Mouse (Mus musculus) midbrain, embryonic 15.5 days (tissue): ENCODE data around the gene Cyp2j6. TPM values are rescaled to one million over a fixed set of nuclear protein-coding genes. Genes with fewer than 3 reads are reported as not detected.
"Not testable (repeated sequence)": the region's sequence is repeated elsewhere in the genome, so short reads cannot be mapped to it uniquely, and the experiment has no call there.

Experiments used
- ATAC-seq: fragments of 200-750 bp; cut with Nextera tagmentation; replicated peaks from 2 replicates; pipeline ENCODE4 v1.8.0; 2017; ENCODE audit warnings: moderate TSS enrichment
- H3K27ac ChIP-seq: fragments of 300-500 bp; sonication (generic); 2 replicates; pipeline ENCODE4 v1.5.1; 2015; ENCODE audit warnings: mild to moderate bottlenecking, inconsistent platforms
- H3K27me3 ChIP-seq: fragments of 300-500 bp; sonication (generic); replicated peaks from 2 replicates; pipeline ENCODE4 v1.6.1; 2015; ENCODE audit warnings: inconsistent platforms
- H3K36me3 ChIP-seq: fragments of 300-500 bp; sonication (generic); replicated peaks from 2 replicates; pipeline ENCODE4 v1.6.1; 2015; ENCODE audit warnings: inconsistent platforms
- H3K4me1 ChIP-seq: fragments of 300-500 bp; sonication (generic); 2 replicates; pipeline ENCODE4 v1.6.1; 2015; ENCODE audit warnings: inconsistent platforms
- H3K4me2 ChIP-seq: fragments of 300-500 bp; sonication (generic); 2 replicates; pipeline ENCODE4 v1.6.1; 2015; ENCODE audit warnings: inconsistent platforms, mild to moderate bottlenecking, moderate library complexity
- H3K4me3 ChIP-seq: fragments of 300-500 bp; sonication (generic); 2 replicates; pipeline ENCODE4 v1.5.1; 2015; ENCODE audit warnings: mild to moderate bottlenecking, inconsistent platforms
- H3K9ac ChIP-seq: fragments of 300-500 bp; sonication (generic); 2 replicates; pipeline ENCODE4 v1.6.1; 2015; ENCODE audit warnings: mild to moderate bottlenecking, inconsistent platforms
- H3K9me3 ChIP-seq: fragments of 300-500 bp; sonication (generic); 2 replicates; pipeline ENCODE4 v1.6.1; 2016; ENCODE audit warnings: inconsistent platforms
- WGBS: fragments of 180-500 bp; shearing (Covaris S2); methylation state at CpG from one replicate; pipeline ENCODE4 v1.1.7; 2015; ENCODE audit warnings: mixed read lengths; 5-methylcytosine and 5-hydroxymethylcytosine counted together
- polyA plus RNA-seq: library from polyadenylated mRNA; unstranded; fragments of >200 nt; fragmentation: Nextera tagmentation; extraction: Ambion mirVana; gene quantifications from 2 replicates; pipeline ENCODE4 v1.2.1, GENCODE M21; 2015

Cyp2j6 gene
- 4.8 and 5.3 TPM in 2 replicates for polyA plus RNA-seq

DNA sequence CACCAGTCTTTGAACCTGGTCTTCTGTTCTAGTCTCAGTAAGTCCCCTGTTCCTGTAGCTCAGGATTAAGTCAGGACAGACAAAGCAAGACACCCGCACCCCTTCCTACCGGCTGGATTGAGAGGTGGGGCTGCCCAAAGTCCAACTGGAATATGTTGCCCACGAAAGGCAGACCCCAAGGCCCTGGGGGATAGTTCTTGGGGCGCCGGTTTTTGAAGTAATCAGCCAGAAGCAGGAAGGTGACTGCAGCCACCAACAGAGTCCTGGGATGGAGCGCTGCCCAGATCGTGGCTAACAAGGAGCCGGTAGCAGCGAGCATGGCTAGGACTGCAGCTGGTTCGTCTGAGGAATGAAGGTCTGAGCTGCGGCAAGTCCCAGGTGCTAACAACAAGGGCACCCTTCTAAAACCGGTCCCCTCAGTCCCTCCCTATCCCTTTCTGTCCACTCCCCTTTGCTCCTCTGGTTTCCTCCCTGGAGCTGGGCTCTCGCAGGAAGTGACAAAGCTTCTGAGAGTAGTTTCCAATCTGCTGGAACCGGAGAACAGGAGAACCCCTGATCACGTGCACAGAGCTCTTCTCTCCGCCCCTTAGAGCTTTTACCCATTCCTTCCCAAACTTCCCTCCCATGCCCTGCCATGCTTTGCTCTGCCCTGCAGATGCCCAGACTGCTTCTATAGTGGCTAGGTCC is at the start of gene Cyp2j6:
Gene Cyp2j6, minus strand, starts transcription at position 529 of the 687 bp plus-strand sequence.
- no peaks in the 10 kb centered on the region; the same call in 1 of the 2 replicates for H3K4me1 ChIP-seq
- peak within 1 kb of the TSS; percentile 61 for H3K27ac ChIP-seq
- no peaks in the 10 kb centered on the region for H3K9me3 ChIP-seq
- ATAC-seq: peak; percentile 96
- WGBS: 3% methylated on average over 16 of the region's 16 CpGs
- H3K27me3 ChIP-seq: no peaks in the 10 kb centered on the region
- H3K4me3 ChIP-seq: peak within 1 kb of the TSS; percentile 54
- peak within 1 kb of the TSS; percentile 70 for H3K9ac ChIP-seq
- H3K4me2 ChIP-seq: peak within 1 kb of the TSS; percentile 76
- no peaks in the 10 kb centered on the region for H3K36me3 ChIP-seq

DNA sequence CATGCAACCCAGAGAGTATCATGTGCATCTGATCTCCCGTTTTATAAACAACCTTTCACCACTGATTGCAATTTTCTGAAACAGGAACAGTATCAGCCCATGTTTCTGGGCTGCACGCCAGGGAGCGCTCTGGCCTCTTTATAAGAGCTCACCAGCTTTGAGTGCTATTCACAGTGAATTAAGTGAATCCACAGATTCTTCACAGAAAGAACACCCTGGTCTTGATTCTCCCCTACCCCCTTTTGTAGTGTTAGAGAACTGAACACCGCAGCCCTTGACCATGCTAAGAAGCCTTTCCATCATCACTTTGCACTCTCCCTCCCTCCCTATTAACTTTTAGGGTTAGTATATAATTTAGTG is 38.3 kb upstream of the Cyp2j6 start:
- Histone ChIP-seq H3K4me1 (no peaks in the 10 kb centered on the region), H3K27me3 (no peaks in the 10 kb centered on the region), H3K9ac (no peak overlapping the region), H3K27ac (no peak overlapping the region), H3K4me2 (peak overlapping the region; percentile 55), H3K9me3 (no peaks in the 10 kb centered on the region), H3K36me3 (no peaks in the 10 kb centered on the region), H3K4me3 (peak overlapping the region; percentile 33)
- 12% methylated on average over 4 of the region's 4 CpGs for WGBS
- ATAC-seq: peak; percentile 84

DNA sequence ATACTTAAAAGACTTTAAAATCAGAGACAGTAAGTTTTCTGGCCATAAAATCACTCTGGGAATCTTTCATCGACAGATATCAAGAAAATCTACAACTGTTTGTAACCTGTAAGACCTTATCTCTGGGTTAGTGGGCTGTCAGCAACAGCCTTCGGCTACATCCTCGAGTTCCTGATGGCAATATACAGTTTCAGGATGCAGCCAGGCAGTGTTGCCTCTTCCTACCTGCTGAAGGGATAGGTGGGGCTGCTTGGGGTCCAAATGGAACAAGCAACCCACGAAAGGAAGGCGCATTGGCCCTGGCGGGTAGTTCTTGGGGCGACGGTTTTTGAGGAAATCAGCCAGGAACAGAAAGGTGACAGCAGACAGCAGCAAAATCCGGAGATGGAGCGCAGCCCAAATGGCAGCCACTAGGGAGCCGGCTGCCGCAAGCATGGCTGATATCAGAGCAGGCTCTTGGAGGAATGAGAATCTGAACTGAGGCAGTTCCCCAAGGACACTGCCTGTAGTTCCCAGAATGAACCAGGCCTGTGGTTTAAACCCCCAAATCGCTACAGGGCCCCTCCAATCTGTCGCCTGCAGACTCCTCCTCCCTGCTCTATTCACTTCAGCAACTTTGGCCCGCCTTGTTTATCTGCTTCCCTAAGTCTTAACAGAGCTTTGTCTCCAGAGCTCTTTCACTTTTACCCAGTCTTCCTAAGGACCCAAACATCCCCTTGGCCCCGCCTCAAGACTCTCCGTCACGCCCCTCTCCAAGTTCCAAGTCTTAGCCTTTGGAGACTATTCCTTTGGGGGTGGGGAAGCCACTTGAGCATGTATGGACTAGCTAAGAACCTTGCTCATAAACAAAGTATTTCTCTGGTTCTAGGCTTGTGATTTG is 37.7 kb upstream of the Cyp2j6 start, which contains the start of gene Cyp2j9:
Gene Cyp2j9, minus strand, starts transcription at position 668 of the 880 bp plus-strand sequence.
- Histone ChIP-seq H3K9ac (peak within 1 kb of the TSS; percentile 28; the same call in 1 of the 2 replicates), H3K4me2 (peak within 1 kb of the TSS; percentile 55), H3K36me3 (no peaks in the 10 kb centered on the region), H3K4me3 (peak within 1 kb of the TSS; percentile 33), H3K4me1 (no peaks in the 10 kb centered on the region), H3K9me3 (no peaks in the 10 kb centered on the region), H3K27ac (0 out of 2 replicates have a peak within 1 kb of the TSS, but pooled peaks have one; percentile 5), H3K27me3 (no peaks in the 10 kb centered on the region)
- WGBS: 5% methylated on average over 18 of the region's 18 CpGs
- ATAC-seq: peak; percentile 93

DNA sequence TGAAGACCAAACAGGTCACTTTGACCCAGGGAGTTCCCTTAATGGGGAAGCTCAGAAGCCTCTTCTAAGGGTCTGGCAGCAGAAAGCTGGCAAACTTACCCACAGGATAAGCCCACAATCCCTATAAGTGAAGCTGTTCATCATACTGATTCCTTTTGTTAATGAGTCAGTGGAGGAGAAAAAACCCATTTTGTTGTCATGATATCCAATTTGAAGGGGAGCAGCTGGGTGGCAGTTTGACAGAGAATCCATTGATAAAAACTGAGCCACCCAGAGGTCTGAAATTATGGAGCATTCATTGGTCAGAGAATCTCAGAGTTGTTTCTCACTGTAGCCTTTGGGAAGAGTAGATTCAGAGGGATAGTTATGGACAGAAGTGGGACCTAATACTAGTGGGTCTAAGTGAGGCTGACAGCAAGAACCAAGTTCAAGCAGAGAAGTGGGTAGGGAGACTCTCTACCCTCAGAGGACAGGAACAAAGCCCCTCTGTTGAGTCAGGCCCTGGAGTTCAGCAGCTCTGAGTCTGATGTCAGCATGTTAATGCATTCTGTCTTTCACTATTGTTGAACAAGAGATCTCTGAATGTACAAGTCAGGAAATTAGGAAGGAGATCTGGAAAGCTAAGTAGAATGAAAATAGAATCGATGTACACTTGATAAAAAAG is 28.1 kb upstream of the Cyp2j6 start:
- H3K4me2 ChIP-seq: no peak overlapping the region
- no peaks in the 10 kb centered on the region for H3K9me3 ChIP-seq
- no peak overlapping the region for H3K9ac ChIP-seq
- WGBS: 47% methylated on average over 1 of the region's 1 CpGs
- no peak overlapping the region for H3K4me3 ChIP-seq
- H3K27me3 ChIP-seq: no peaks in the 10 kb centered on the region
- no peak for ATAC-seq
- no peaks in the 10 kb centered on the region for H3K4me1 ChIP-seq
- H3K36me3 ChIP-seq: no peaks in the 10 kb centered on the region
- H3K27ac ChIP-seq: no peak overlapping the region

DNA sequence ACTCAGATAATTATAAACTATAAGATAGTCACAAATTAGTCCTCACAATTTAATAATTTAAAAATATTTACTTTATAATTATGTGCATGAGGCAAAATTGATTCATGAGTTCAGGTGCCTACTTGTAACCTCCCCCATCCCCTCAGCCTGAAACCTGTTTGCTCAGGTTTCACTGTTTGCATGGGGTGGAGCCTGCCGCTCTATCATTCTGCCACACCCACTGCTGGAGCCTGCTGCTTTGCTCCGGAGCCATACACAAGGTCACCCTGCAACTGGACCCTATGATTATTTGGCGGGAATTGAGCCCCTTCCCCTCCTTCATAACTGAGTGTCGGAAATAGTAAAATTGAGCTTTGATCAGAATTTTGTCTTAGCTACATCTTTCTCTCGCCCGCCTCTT is 26.9 kb upstream of the Cyp2j6 start:
- not testable (repeated sequence) for H3K27me3 ChIP-seq, H3K9me3 ChIP-seq, H3K9ac ChIP-seq, H3K27ac ChIP-seq, H3K36me3 ChIP-seq, H3K4me1 ChIP-seq, ATAC-seq, H3K4me3 ChIP-seq, H3K4me2 ChIP-seq
- 57% methylated on average over 6 of the region's 6 CpGs for WGBS

DNA sequence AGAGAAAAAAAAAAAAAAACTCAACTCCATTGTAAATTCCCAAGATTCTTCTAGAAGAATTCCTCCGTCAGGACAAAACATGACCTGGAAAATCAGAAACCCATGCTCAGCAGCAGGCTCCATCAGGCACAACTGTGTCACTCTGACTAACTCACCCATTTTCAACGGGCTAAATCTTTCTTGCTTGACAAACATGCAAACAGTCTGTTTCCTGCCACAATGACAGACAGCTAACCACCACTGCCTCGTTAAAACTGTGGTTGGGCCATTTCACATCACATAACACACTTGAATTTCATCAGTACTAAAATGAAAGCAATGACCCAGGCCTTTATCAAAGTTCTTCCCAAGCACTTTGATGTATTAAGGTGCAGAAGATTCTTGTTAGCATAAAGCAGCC is 16.0 kb upstream of the Cyp2j6 start:
- Histone ChIP-seq H3K4me2 (no peak overlapping the region), H3K4me1 (no peaks in the 10 kb centered on the region), H3K9ac (no peak overlapping the region), H3K27me3 (no peaks in the 10 kb centered on the region), H3K9me3 (no peaks in the 10 kb centered on the region), H3K36me3 (no peaks in the 10 kb centered on the region), H3K27ac (no peak overlapping the region), H3K4me3 (no peak overlapping the region)
- no peak for ATAC-seq
- 65% methylated on average over 3 of the region's 3 CpGs for WGBS

DNA sequence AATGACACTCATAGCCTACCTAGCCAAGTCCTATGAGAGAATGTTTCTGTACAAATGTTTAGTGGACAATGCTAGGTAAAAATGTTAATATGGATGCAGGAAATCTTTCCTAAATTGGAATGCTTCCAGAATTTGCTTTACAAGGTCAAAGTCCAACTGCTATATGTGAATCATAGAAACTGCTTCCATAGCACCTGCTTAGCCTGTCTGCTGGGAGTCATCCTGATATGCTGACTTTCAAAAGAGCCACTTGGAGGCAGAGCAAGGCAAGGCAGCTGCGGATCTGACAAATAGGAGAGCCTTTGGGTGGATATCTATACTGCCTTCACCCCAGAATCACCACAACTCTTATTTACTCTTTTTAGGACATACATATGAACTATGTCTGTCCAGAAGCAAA is 14.5 kb upstream of the Cyp2j6 start:
- Histone ChIP-seq H3K4me2 (no peak overlapping the region), H3K9ac (no peak overlapping the region), H3K27me3 (no peaks in the 10 kb centered on the region), H3K36me3 (no peaks in the 10 kb centered on the region), H3K9me3 (no peaks in the 10 kb centered on the region), H3K4me1 (no peaks in the 10 kb centered on the region), H3K4me3 (no peak overlapping the region), H3K27ac (no peak overlapping the region)
- WGBS: 82% methylated on average over 1 of the region's 1 CpGs
- no peak for ATAC-seq

DNA sequence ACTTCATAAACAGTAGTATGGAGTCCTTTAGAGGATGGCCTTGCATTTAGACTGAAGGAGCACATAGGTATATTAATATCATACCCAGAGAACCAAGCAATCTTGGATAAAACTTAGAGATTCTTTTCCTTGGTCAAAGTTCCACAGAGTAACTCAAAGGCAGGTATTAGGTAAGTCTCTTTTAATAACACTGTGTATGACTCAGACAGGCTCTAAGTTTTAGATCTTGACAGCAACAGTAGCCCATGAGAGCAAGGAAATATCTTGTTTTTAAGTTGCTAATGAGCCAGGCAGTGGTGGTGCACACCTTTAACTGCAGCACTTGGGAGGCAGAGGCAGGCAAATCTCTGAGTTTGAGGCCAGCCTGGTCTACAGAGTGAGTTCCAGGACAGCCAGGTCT is 12.3 kb upstream of the Cyp2j6 start:
- Histone ChIP-seq H3K27ac (no peak overlapping the region), H3K4me3 (no peak overlapping the region), H3K4me1 (no peaks in the 10 kb centered on the region), H3K27me3 (no peaks in the 10 kb centered on the region), H3K9ac (no peak overlapping the region), H3K9me3 (no peaks in the 10 kb centered on the region), H3K4me2 (no peak overlapping the region), H3K36me3 (no peaks in the 10 kb centered on the region)
- ATAC-seq: no peak

DNA sequence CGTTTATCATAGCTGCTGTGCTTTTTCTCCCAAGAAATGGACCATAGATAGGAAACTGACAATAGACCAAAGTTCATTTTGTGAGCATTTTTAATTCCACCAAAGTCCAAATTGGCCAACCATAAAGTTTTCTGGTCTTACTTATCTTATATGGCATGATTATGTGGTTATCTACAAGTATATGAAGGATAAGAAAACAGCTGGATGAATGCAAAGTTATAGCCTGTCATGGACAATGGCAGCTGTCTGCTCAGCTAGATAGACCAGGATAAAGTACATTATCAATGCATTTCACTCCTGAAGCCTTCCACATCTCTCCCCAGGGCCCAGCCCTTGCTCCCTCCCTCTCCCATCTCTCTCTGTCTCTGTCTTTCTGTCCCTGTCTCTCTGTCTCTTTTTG is 7.0 kb upstream of the Cyp2j6 start:
- Histone ChIP-seq H3K27ac (no peak overlapping the region), H3K4me3 (no peak overlapping the region), H3K9me3 (no peaks in the 10 kb centered on the region), H3K36me3 (no peaks in the 10 kb centered on the region), H3K9ac (no peak overlapping the region), H3K4me1 (no peaks in the 10 kb centered on the region), H3K4me2 (no peak overlapping the region), H3K27me3 (no peaks in the 10 kb centered on the region)
- ATAC-seq: no peak
- WGBS: 90% methylated on average over 1 of the region's 1 CpGs

DNA sequence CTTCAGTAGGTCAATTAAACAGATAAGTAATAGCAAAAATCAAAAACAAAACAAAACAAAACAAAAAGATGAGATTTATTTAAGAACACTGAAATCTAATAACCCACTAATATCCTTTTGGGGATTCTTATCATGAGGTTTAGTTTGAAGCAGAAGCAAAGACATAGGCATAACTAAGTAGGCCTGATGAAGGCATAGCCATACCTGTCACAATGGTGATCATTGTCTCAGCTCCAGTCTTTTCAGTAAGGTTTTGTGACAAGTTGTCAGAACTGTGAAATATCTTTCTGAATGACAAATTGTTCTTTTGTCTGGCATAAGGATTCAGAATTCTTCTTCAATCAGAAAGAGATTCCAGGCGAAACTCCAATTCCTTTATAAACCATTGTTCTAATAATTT is 6.3 kb upstream of the Cyp2j6 start:
- no peaks in the 10 kb centered on the region for H3K27me3 ChIP-seq
- no peak for ATAC-seq
- H3K9ac ChIP-seq: no peak overlapping the region
- WGBS: 82% methylated on average over 1 of the region's 1 CpGs
- H3K4me3 ChIP-seq: no peak overlapping the region
- no peak overlapping the region for H3K27ac ChIP-seq
- H3K4me2 ChIP-seq: no peak overlapping the region
- H3K4me1 ChIP-seq: no peaks in the 10 kb centered on the region
- no peaks in the 10 kb centered on the region for H3K9me3 ChIP-seq
- no peaks in the 10 kb centered on the region for H3K36me3 ChIP-seq

DNA sequence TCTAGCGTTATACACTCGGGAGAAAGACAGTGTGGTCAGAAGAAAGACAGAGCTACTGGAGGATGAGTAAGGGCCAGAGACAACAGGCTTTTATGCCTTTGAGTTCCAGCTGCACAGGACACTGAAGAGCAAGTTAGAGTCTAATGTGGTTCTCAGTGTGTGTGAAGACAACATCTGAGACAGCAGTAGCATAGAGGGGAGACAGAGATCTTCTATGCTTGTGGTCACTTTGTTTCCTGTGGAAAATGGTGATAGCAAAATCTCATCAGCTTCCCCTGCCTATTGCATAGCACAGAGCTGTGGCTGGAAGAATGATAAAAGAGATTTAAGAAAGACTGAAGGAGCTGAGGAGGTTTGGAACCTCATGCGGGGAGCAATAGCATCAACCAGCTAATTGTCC is 1.8 kb downstream of the Cyp2j6 start:
- ATAC-seq: no peak
- Histone ChIP-seq H3K4me1 (no peaks in the 10 kb centered on the region; the same call in 1 of the 2 replicates), H3K4me3 (no peak overlapping the region), H3K4me2 (no peak overlapping the region), H3K27me3 (no peaks in the 10 kb centered on the region), H3K9ac (no peak overlapping the region), H3K9me3 (no peaks in the 10 kb centered on the region), H3K36me3 (no peaks in the 10 kb centered on the region), H3K27ac (no peak overlapping the region)
- 92% methylated on average over 3 of the region's 3 CpGs for WGBS

DNA sequence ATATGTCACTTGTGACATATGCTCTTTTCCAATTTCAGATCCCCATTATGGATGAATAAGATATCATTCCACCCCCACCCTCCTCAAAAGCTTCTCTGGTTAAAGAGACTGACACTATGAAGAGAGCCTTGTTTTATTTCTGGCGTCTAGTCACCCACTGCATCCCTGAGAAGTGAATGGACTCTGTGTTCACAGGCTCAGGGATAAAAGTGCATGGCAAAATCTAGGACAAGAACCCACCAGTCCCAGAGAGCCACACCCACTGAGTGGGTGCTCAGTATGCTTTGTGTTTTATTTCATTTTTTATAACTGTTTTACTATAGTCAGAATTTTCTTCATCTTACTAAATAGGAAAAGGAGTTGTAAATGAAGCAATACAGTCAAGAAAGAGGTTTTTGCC is 7.5 kb downstream of the Cyp2j6 start:
- ATAC-seq: no peak

More for the DNA sequence above, 7.5 kb downstream of the Cyp2j6 start:
- Histone ChIP-seq H3K4me3 (no peak overlapping the region), H3K36me3 (no peaks in the 10 kb centered on the region), H3K27ac (no peak overlapping the region), H3K9ac (no peak overlapping the region), H3K4me2 (no peak overlapping the region), H3K4me1 (no peaks in the 10 kb centered on the region), H3K27me3 (no peaks in the 10 kb centered on the region), H3K9me3 (no peaks in the 10 kb centered on the region)
- WGBS: 54% methylated on average over 1 of the region's 1 CpGs
